Mouse (Mus musculus) liver, adult 2 months (tissue): Measurements from ENCODE around the gene Ahsa1. TPM values are rescaled to one million over a fixed set of nuclear protein-coding genes. Genes with fewer than 3 reads are reported as not detected.

Experiments used
- DNase-seq: peaks from one replicate; pipeline ENCODE4 v3.0.0-alpha.2; 2011; ENCODE audit warnings: low read depth, low spot score; ENCODE audit errors: extremely low read depth
- H3K27ac ChIP-seq: fragments of 200-500 bp; replicated peaks from 2 replicates; pipeline ENCODE4 v1.5.1; 2012; ENCODE audit warnings: low read depth, mild to moderate bottlenecking, control low read depth, inconsistent platforms, low read length; ENCODE audit not compliant: insufficient read depth
- H3K27me3 ChIP-seq: fragments of 200-500 bp; 2 replicates; pipeline ENCODE4 v1.6.1; 2012; ENCODE audit warnings: mild to moderate bottlenecking, moderate library complexity, low read length, inconsistent platforms; ENCODE audit not compliant: control insufficient read depth, insufficient read depth
- H3K36me3 ChIP-seq: fragments of 200-500 bp; 2 replicates; pipeline ENCODE4 v1.6.1; 2012; ENCODE audit warnings: low read length, inconsistent platforms; ENCODE audit not compliant: control insufficient read depth, insufficient read depth
- H3K4me1 ChIP-seq: fragments of 200-500 bp; 2 replicates; pipeline ENCODE4 v1.6.1; 2011; ENCODE audit warnings: low read length; ENCODE audit not compliant: control insufficient read depth, insufficient read depth
- H3K4me3 ChIP-seq: fragments of 200-500 bp; 2 replicates; pipeline ENCODE4 v1.5.1; 2011; ENCODE audit warnings: low read depth, mild to moderate bottlenecking, control low read depth, low read length, moderate library complexity; ENCODE audit not compliant: insufficient read depth
- H3K79me2 ChIP-seq: fragments of 200-500 bp; 2 replicates; pipeline ENCODE4 v1.6.1; 2012; ENCODE audit warnings: inconsistent platforms, mild to moderate bottlenecking, low read length, moderate library complexity; ENCODE audit not compliant: control insufficient read depth, insufficient read depth
- H3K9ac ChIP-seq: fragments of 200-500 bp; 2 replicates; pipeline ENCODE4 v1.6.1; 2012; ENCODE audit warnings: low read depth, mild to moderate bottlenecking, control low read depth, inconsistent platforms, low read length
- CTCF ChIP-seq: fragments of 200-500 bp; IDR thresholded peaks from 2 replicates; pipeline ENCODE4 v1.5.1; 2011; ENCODE audit warnings: low read depth, low read length, control low read depth
- POLR2A ChIP-seq: fragments of 200-500 bp; IDR thresholded peaks from 2 replicates; pipeline ENCODE4 v1.6.1; 2011; ENCODE audit warnings: low read length, control low read depth; ENCODE audit not compliant: insufficient read depth; ENCODE audit errors: extremely low read depth
- WGBS: fragments of 180-500 bp; shearing (Covaris S2); methylation state at CpG from one replicate; pipeline ENCODE4 v1.1.7; 2018; 5-methylcytosine and 5-hydroxymethylcytosine counted together
- polyA plus RNA-seq: library from polyadenylated mRNA; depleted of rRNA; stranded (reverse); fragments of >200 nt; gene quantifications from 2 replicates; pipeline ENCODE4 v1.2.3, GENCODE M21; 2012
- total RNA-seq: library from RNA; depleted of rRNA; stranded (reverse); fragments of >200 nt; gene quantifications from 2 replicates; pipeline ENCODE4 v1.2.3, GENCODE M21; 2014

Gene Ahsa1
- total and polyA plus RNA-seq, 2 experiments: 67.4 to 92.9 TPM

- H3K27ac ChIP-seq: no peak overlapping the region
- H3K4me3 ChIP-seq: no peak overlapping the region
- no peak for DNase-seq
- H3K9ac ChIP-seq: no peak overlapping the region
- H3K27me3 ChIP-seq: no peaks in the 10 kb centered on the region
- H3K4me1 ChIP-seq: no peaks in the 10 kb centered on the region
- TF ChIP-seq POLR2A (no peak), CTCF (no peak)
- 44% methylated on average over 6 of the region's 6 CpGs for WGBS
- H3K79me2 ChIP-seq: no peaks in the 10 kb centered on the region
- peaks cover 23% of the 10 kb centered on the region for H3K36me3 ChIP-seq
Observed at GRCm38 (mm10) chr12:87278118-87278730, 11.9 kb downstream of the Ahsa1 start.

- Histone ChIP-seq H3K4me3 (no peak overlapping the region), H3K27ac (no peak overlapping the region), H3K79me2 (no peaks in the 10 kb centered on the region), H3K27me3 (no peaks in the 10 kb centered on the region), H3K9ac (no peak overlapping the region), H3K36me3 (peaks cover 18% of the 10 kb centered on the region), H3K4me1 (no peaks in the 10 kb centered on the region)
- WGBS: 74% methylated on average over 3 of the region's 3 CpGs
- no peak for DNase-seq
- no peak for TF ChIP-seq CTCF
- TF ChIP-seq POLR2A: no peak
Observed at GRCm38 (mm10) chr12:87279350-87279749, 13.1 kb downstream of the Ahsa1 start.

- H3K4me3 ChIP-seq: no peak overlapping the region
- DNase-seq: no peak
- H3K27ac ChIP-seq: no peak overlapping the region
- H3K4me1 ChIP-seq: no peaks in the 10 kb centered on the region
- H3K9ac ChIP-seq: no peak overlapping the region; the same call in 1 of the 2 replicates
- no peak for TF ChIP-seq POLR2A
- no peaks in the 10 kb centered on the region for H3K79me2 ChIP-seq
- WGBS: 68% methylated on average over 14 of the region's 14 CpGs
- H3K27me3 ChIP-seq: no peaks in the 10 kb centered on the region
- H3K36me3 ChIP-seq: peaks cover 14% of the 10 kb centered on the region
Observed at GRCm38 (mm10) chr12:87279879-87280278, 13.6 kb downstream of the Ahsa1 start.

GRCm38 (mm10) chr12:87281766-87282165 is 15.5 kb downstream of the Ahsa1 start:
- Histone ChIP-seq H3K27ac (no peak overlapping the region), H3K27me3 (no peaks in the 10 kb centered on the region), H3K4me1 (no peaks in the 10 kb centered on the region), H3K36me3 (no peaks in the 10 kb centered on the region), H3K9ac (no peak overlapping the region), H3K79me2 (no peaks in the 10 kb centered on the region), H3K4me3 (no peak overlapping the region)
- DNase-seq: no peak
- no peak for TF ChIP-seq CTCF
- TF ChIP-seq POLR2A: no peak
- WGBS: 87% methylated on average over 1 of the region's 1 CpGs

- no peaks in the 10 kb centered on the region for H3K27me3 ChIP-seq
- no peak overlapping the region for H3K4me3 ChIP-seq
- WGBS: 98% methylated on average over 4 of the region's 4 CpGs
- no peaks in the 10 kb centered on the region for H3K79me2 ChIP-seq
- no peaks in the 10 kb centered on the region for H3K36me3 ChIP-seq
- TF ChIP-seq POLR2A: no peak
- TF ChIP-seq CTCF: no peak
- no peak for DNase-seq
- no peak overlapping the region for H3K9ac ChIP-seq
- no peaks in the 10 kb centered on the region for H3K4me1 ChIP-seq
- H3K27ac ChIP-seq: no peak overlapping the region
Observed at GRCm38 (mm10) chr12:87282743-87283142, 16.5 kb downstream of the Ahsa1 start.

GRCm38 (mm10) chr12:87283706-87284105 is 17.4 kb downstream of the Ahsa1 start:
- Histone ChIP-seq H3K4me3 (no peak overlapping the region), H3K36me3 (no peaks in the 10 kb centered on the region), H3K9ac (no peak overlapping the region), H3K79me2 (no peaks in the 10 kb centered on the region), H3K27ac (no peak overlapping the region), H3K4me1 (no peaks in the 10 kb centered on the region), H3K27me3 (no peaks in the 10 kb centered on the region)
- TF ChIP-seq POLR2A (no peak), CTCF (no peak)
- DNase-seq: no peak
- WGBS: 92% methylated on average over 7 of the region's 7 CpGs
